Mouse (Mus musculus) small intestine, adult 2 months (tissue): ENCODE results near the gene Hist1h3d. TPM values are rescaled to one million over a fixed set of nuclear protein-coding genes. Genes with fewer than 3 reads are reported as not detected.
"Not testable (repeated sequence)": the region's sequence is repeated elsewhere in the genome, so short reads cannot be mapped to it uniquely, and the experiment has no call there.

ENCODE experiments used
- H3K27ac ChIP-seq: fragments of 200-500 bp; 2 replicates; pipeline ENCODE4 v1.5.1; 2012; ENCODE audit warnings: low read depth, low read length, control low read depth, inconsistent platforms; ENCODE audit not compliant: insufficient read depth
- H3K27me3 ChIP-seq: fragments of 200-500 bp; 2 replicates; pipeline ENCODE4 v1.6.1; 2012; ENCODE audit warnings: mild to moderate bottlenecking, moderate library complexity, low read length, inconsistent platforms; ENCODE audit not compliant: control insufficient read depth, insufficient read depth
- H3K36me3 ChIP-seq: fragments of 200-500 bp; 2 replicates; pipeline ENCODE4 v1.6.1; 2012; ENCODE audit warnings: mild to moderate bottlenecking, low read length, control low read depth, inconsistent platforms; ENCODE audit not compliant: control insufficient read depth, insufficient read depth
- H3K4me1 ChIP-seq: fragments of 200-500 bp; 2 replicates; pipeline ENCODE4 v1.6.1; 2012; ENCODE audit warnings: low read length, inconsistent platforms, mixed read lengths; ENCODE audit not compliant: control insufficient read depth, insufficient read depth, insufficient read length
- H3K4me3 ChIP-seq: fragments of 200-500 bp; 2 replicates; pipeline ENCODE4 v1.5.1; 2012; ENCODE audit warnings: low read depth, mild to moderate bottlenecking, control low read depth, inconsistent platforms, low read length, moderate library complexity
- CTCF ChIP-seq: fragments of 200-500 bp; IDR thresholded peaks from 2 replicates; pipeline ENCODE4 v1.5.1; 2012; ENCODE audit warnings: low read depth, mild to moderate bottlenecking, control low read depth, inconsistent platforms, low read length, moderate library complexity, mixed read lengths; ENCODE audit not compliant: insufficient replicate concordance, insufficient read length; ENCODE audit errors: extremely low read depth
- POLR2A ChIP-seq: fragments of 200-500 bp; IDR thresholded peaks from 2 replicates; pipeline ENCODE4 v1.6.1; 2012; ENCODE audit warnings: low read depth, mild to moderate bottlenecking, control low read depth, inconsistent platforms, low read length, moderate library complexity
- WGBS: fragments of 180-500 bp; shearing (Covaris S2); methylation state at CpG from one replicate; pipeline ENCODE4 v1.1.7; 2018; 5-methylcytosine and 5-hydroxymethylcytosine counted together
- polyA plus RNA-seq: library from polyadenylated mRNA; depleted of rRNA; stranded (reverse); fragments of >200 nt; gene quantifications from 2 replicates; pipeline ENCODE4 v1.2.3, GENCODE M21; 2012; rRNA removed

Hist1h3d gene
- polyA plus RNA-seq, 1 experiment = 24.2 TPM

DNA sequence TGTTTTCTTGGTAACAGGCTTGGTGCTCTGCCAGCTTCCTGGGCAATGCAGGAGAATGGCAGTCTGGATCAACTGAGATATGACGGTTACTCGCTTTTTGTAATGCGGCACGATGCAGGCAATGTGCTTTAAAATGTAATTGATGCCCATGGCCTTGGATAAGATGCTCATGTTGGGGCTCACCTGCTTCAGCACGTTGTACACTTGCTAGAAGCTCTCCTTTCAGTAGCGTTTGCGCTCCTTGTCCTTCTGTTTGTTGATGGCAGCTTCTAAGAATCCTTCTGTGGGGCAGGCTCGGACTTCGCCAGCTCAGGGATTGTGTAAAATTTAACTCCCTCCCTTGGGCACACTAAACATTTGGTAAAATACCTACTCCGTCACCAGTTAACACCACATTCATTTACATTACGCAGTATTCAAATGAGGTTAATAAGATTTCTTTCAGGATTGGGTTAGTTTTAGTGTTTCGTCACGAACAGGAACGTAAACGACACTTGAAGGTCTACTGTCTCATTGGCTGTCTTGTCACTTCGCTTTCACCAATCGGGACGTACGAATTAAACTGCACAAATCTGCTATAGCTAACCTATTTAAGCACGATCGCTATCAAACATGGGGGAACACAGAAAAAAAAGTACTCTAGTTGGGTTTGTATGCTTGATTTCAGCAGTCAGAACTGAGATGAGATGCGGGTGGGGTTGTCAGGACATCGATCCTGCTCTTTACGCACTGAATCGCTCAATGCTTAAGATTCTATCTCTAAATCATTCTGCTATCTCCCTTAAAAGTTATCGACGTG is 45.4 kb downstream of the Hist1h3d start, which contains the start of gene Hist1h2be:
Gene Hist1h2be, minus strand, starts transcription at position 392 of the 799 bp plus-strand sequence.
- H3K27ac ChIP-seq = peak within 1 kb of the TSS; percentile 98
- TF ChIP-seq POLR2A = no peak
- TF ChIP-seq CTCF = no peak
- WGBS = under 1% methylated on average over 27 of the region's 27 CpGs

GRCm38 (mm10) chr13:23621532-23622174 is 46.1 kb downstream of the Hist1h3d start:
- Histone ChIP-seq H3K36me3 (no peaks in the 10 kb centered on the region), H3K27ac (peak overlapping the region; percentile 98), H3K4me1 (no peaks in the 10 kb centered on the region; the same call in 1 of the 2 replicates), H3K27me3 (no peaks in the 10 kb centered on the region), H3K4me3 (peak overlapping the region; percentile 79)
- under 1% methylated on average over 18 of the region's 18 CpGs for WGBS
- TF ChIP-seq CTCF = no peak
- TF ChIP-seq POLR2A = peak; percentile 35

More for the DNA sequence above, 45.4 kb downstream of the Hist1h3d start, which contains the start of gene Hist1h2be:
- H3K36me3 ChIP-seq = no peaks in the 10 kb centered on the region
- H3K4me1 ChIP-seq = no peaks in the 10 kb centered on the region; the same call in 1 of the 2 replicates
- H3K4me3 ChIP-seq = peak within 1 kb of the TSS; percentile 79
- no peaks in the 10 kb centered on the region for H3K27me3 ChIP-seq

- under 1% methylated on average over 53 of the region's 53 CpGs for WGBS
- not testable (repeated sequence) for H3K27me3 ChIP-seq, H3K4me1 ChIP-seq, H3K36me3 ChIP-seq
- H3K27ac ChIP-seq = peak within 1 kb of the TSS; percentile 98
- peak; percentile 95 for TF ChIP-seq POLR2A
- peak within 1 kb of the TSS; percentile 79 for H3K4me3 ChIP-seq
Observed at GRCm38 (mm10) chr13:23622175-23622671, 46.7 kb downstream of the Hist1h3d start, which contains the start of gene Hist1h1e. Gene Hist1h1e, minus strand, starts transcription at chr13:23622558.

DNA sequence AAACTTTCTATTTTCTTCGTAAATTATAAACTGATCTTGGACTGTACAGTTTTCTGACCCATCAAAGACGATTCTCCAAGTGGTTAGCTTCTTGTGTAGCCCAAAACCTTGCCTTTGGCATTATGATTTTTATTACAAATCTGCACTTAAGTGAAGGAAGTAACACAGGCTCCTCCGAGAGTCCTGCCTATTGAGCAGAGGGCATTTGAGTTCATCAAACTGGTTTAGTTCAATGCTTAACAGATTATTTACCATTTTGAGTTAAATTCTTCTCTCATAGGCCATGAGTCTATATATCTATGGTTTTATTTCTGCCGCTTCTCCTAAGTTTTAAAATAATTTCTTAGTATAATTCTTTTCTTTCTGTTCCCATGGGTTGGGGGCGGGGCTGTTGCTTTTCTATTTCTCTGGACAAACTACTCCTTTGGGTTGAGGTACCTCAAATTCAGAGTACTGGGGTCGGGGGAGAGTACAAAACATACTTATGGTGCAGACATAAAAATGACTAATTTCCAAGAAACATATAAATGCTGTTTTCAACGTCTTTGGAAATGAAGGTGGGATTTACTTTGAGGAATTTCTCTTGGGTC is 47.4 kb downstream of the Hist1h3d start:
- no peaks in the 10 kb centered on the region for H3K36me3 ChIP-seq
- 20% methylated on average over 7 of the region's 7 CpGs for WGBS
- H3K4me3 ChIP-seq = no peak overlapping the region
- no peaks in the 10 kb centered on the region for H3K27me3 ChIP-seq
- TF ChIP-seq CTCF (no peak), POLR2A (no peak)
- no peaks in the 10 kb centered on the region; the same call in 1 of the 2 replicates for H3K4me1 ChIP-seq
- peak overlapping the region; percentile 51 for H3K27ac ChIP-seq

Other genes with a start within 250 kb of the Hist1h3d start
- 0.15 and 0.20 TPM in 2 replicates for gene Zfp322a, start 206.6 kb upstream of the Hist1h3d start, polyA plus RNA-seq
- 0.95 and 1.2 TPM in 2 replicates for gene Abt1, start 151.9 kb upstream of the Hist1h3d start, polyA plus RNA-seq
- gene Btn1a1, start 109.9 kb upstream of the Hist1h3d start, polyA plus RNA-seq = 0.05 TPM in 1 of 2 replicates, not detected in the other
- gene Btn2a2, start 86.9 kb upstream of the Hist1h3d start, polyA plus RNA-seq = not detected in 2 replicates
- gene Hist1h4h, start 44.7 kb upstream of the Hist1h3d start, polyA plus RNA-seq = 39.6 and 71.6 TPM in 2 replicates
- 631 and 1,420 TPM in 2 replicates for gene Hist1h2af, start 41.9 kb upstream of the Hist1h3d start, polyA plus RNA-seq
- 43.4 and 65.8 TPM in 2 replicates for gene Hist1h3g, start 40.3 kb upstream of the Hist1h3d start, polyA plus RNA-seq
- gene Hist1h2bh, start 32.4 kb upstream of the Hist1h3d start, polyA plus RNA-seq = 2.4 and 5.1 TPM in 2 replicates
- 9.6 and 13.1 TPM in 2 replicates for gene Hist1h3f, start 31.7 kb upstream of the Hist1h3d start, polyA plus RNA-seq
- 13.6 and 21.3 TPM in 2 replicates for gene Hist1h4f, start 24.1 kb upstream of the Hist1h3d start, polyA plus RNA-seq
- 0.27 and 0.29 TPM in 2 replicates for gene Hist1h1d, start 22.5 kb upstream of the Hist1h3d start, polyA plus RNA-seq
- gene Hist1h3e, start 13.4 kb upstream of the Hist1h3d start, polyA plus RNA-seq = 27.6 and 43.3 TPM in 2 replicates
- 27.3 and 38.0 TPM in 2 replicates for gene Hist1h2ae, start 4.5 kb upstream of the Hist1h3d start, polyA plus RNA-seq
- gene Hist1h2bg, start 4.4 kb upstream of the Hist1h3d start, polyA plus RNA-seq = 32.8 and 51.3 TPM in 2 replicates
- gene Hist1h2bf, start 1.6 kb upstream of the Hist1h3d start, polyA plus RNA-seq = 9.0 and 24.6 TPM in 2 replicates
- 21.3 and 30.3 TPM in 2 replicates for gene Hist1h2ad, start 1.4 kb upstream of the Hist1h3d start, polyA plus RNA-seq
- 10.1 and 13.8 TPM in 2 replicates for gene Hist1h4d, start 5.8 kb downstream of the Hist1h3d start, polyA plus RNA-seq
- 1.5 and 1.8 TPM in 2 replicates for gene Hist1h2be, start 45.4 kb downstream of the Hist1h3d start, polyA plus RNA-seq
- gene Hist1h1e, start 46.8 kb downstream of the Hist1h3d start, polyA plus RNA-seq = 2.2 and 2.4 TPM in 2 replicates
- gene Hist1h2ac, start 108.2 kb downstream of the Hist1h3d start, polyA plus RNA-seq = 3.1 and 4.0 TPM in 2 replicates
- 210 and 772 TPM in 2 replicates for gene Hist1h2bc, start 108.4 kb downstream of the Hist1h3d start, polyA plus RNA-seq
- not detected in 2 replicates for gene Hist1h1t, start 120.1 kb downstream of the Hist1h3d start, polyA plus RNA-seq
- 13.7 and 17.8 TPM in 2 replicates for gene Hist1h4c, start 122.7 kb downstream of the Hist1h3d start, polyA plus RNA-seq
- 3.5 and 7.7 TPM in 2 replicates for gene Hfe, start 135.1 kb downstream of the Hist1h3d start, polyA plus RNA-seq
- 25.6 and 68.0 TPM in 2 replicates for gene Hist1h1c, start 163.0 kb downstream of the Hist1h3d start, polyA plus RNA-seq
- 39.3 and 49.1 TPM in 2 replicates for gene Hist1h3c, start 169.8 kb downstream of the Hist1h3d start, polyA plus RNA-seq
- 17.8 and 19.7 TPM in 2 replicates for gene Hist1h2bb, start 171.0 kb downstream of the Hist1h3d start, polyA plus RNA-seq
- gene Hist1h2ab, start 175.4 kb downstream of the Hist1h3d start, polyA plus RNA-seq = 32.5 and 55.3 TPM in 2 replicates
- gene Hist1h3b, start 176.5 kb downstream of the Hist1h3d start, polyA plus RNA-seq = 39.8 and 49.8 TPM in 2 replicates
- gene Hist1h4b, start 181.2 kb downstream of the Hist1h3d start, polyA plus RNA-seq = 17.0 and 25.9 TPM in 2 replicates
- 17.4 and 19.9 TPM in 2 replicates for gene Hist1h4a, start 185.5 kb downstream of the Hist1h3d start, polyA plus RNA-seq
- 32.6 and 42.4 TPM in 2 replicates for gene Hist1h3a, start 186.6 kb downstream of the Hist1h3d start, polyA plus RNA-seq
- gene Hist1h1a, start 187.9 kb downstream of the Hist1h3d start, polyA plus RNA-seq = 0.53 and 0.95 TPM in 2 replicates
- 0.90 and 4.5 TPM in 2 replicates for gene Trim38, start 194.2 kb downstream of the Hist1h3d start, polyA plus RNA-seq
- gene Slc17a2, start 231.2 kb downstream of the Hist1h3d start, polyA plus RNA-seq = not detected in 2 replicates